Mouse (Mus musculus) bone marrow macrophage, adult 2 months (primary cell): ENCODE results near the gene Defb29.

Source experiments
- CTCF ChIP-seq: IDR thresholded peaks from 2 replicates; pipeline ENCODE4 v1.5.1; 2012; ENCODE audit warnings: low read depth, mild to moderate bottlenecking, low read length, moderate library complexity
- POLR2A ChIP-seq: IDR thresholded peaks from 2 replicates; pipeline ENCODE4 v1.6.1; 2012; ENCODE audit warnings: mild to moderate bottlenecking, low read depth, low read length, borderline replicate concordance

DNA sequence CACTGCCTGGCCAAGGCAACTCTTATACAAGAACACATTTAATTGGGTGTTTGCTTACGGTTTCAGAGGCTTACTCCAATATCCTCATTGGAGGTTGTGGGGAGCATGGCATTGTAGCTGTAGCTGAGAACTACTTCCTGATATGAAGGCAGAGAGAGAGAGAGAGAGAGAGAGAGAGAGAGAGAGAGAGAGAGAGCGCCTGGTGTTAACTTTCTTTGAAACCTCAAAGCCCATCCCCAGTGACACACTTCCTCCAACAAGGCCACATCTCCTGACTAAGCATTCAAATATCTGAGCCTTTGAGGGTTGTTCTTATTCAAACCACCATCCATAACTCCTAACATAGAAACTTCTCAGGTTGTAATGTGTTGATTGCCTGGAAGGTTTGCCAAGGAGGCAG is 35.9 kb downstream of the Defb29 start:
- TF ChIP-seq POLR2A = no peak
- no peak for TF ChIP-seq CTCF
